Mouse (Mus musculus) retina, adult 2 months (tissue): ENCODE data around the gene Trim42.
A peak's percentile ranks its signal among the peaks of the same experiment; 100 is the strongest.

ENCODE experiments used
- DNase-seq: peaks from one replicate; pipeline ENCODE4 v3.0.0-alpha.2; 2012; ENCODE audit warnings: low read depth, low spot score

The Trim42 gene

GRCm38 (mm10) chr9:97369591-97369990 is at the start of gene Trim42:
Trim42 (minus strand) TSS chr9:97369958.
- DNase-seq: no peak

GRCm38 (mm10) chr9:97414876-97415668 is 45.3 kb upstream of the Trim42 start:
- DNase-seq: no peak

DNA sequence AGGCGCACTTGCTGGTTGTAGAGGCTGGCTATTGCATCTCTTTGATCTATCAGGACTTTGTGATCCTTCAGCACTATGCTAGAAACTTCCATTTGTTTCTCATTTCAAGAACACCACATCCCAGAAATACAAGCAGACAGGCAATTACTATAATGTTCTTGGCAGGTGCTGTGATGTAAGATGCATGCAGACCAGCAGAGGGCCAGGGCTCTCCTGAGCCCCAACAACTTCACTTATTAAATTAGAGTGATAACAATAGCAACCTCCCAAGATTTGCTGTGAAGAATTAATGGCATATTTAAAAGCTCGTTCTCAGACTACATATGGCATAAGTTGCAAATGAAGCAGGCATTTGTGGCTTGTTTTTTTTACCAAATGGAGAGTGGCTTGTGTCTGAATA is 38.4 kb upstream of the Trim42 start:
- no peak for DNase-seq

DNA sequence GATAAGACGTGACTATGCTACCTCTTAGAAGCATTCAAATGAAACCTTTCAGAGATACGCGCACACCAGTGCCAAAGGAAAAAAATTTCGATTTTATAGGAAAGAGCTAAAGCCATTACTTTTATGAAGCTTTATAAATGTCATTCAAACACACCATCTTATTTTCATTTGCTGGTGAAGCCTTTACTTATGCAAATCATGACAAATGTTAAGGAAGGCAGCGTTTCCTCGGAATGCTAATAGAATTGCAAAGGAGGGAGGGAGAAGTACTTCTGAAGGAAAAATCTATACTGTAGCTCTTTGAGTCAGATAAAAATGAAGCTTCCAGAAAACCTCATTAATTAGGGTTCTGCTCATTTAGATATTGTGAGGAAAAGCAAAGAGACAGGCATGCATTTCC is 13.3 kb downstream of the Trim42 start:
- DNase-seq: no peak

DNA sequence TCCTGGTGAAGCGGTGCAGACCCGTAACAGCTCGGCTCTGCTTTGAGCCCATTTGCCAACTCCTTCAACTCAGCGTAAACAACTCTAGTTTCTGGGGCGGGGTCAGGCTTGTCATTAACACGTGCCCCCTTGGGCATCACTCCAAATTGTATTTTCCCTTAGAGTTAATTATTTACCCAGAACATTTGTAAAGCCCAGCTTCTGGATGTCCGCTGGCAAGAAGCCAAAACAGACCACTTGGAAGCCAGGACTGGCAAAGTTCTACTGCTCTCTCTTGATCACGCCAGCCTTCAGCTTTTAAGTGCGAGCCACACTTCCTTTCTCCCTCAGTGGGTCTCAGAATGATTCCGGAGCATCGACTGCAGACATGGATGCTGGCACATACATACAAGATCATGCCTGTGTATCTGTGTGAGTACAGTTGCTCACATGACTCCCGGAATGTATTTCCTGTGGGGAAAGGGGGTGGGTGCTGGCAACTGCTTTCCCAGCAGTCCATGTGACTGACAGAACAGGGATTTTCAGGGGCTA is 24.9 kb downstream of the Trim42 start:
- no peak for DNase-seq

- DNase-seq: no peak
These were observed 28.0 kb downstream of the Trim42 start for GRCm38 (mm10) chr9:97341772-97342171.

GRCm38 (mm10) chr9:97322846-97323245 is 46.9 kb downstream of the Trim42 start:
- peak; percentile 30 for DNase-seq

DNA sequence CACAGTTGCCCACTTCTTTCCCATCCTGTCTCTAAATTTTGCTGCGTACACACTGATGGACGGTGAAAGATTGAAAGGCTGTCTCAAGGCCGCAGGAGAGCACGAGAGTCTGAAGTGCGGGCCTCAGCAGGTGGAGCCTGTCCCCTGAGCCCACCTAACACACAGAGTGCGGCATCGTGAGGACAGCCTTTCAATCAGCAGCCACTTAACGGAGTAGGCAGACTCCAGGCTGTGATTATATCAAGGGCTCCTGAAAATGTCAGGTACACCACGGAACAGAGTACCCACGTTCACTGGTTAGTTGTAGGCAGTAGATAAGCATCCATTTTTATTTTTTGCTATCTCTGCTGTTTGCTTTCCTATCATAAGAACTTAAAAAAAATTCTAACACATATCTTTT is 47.6 kb downstream of the Trim42 start:
- no peak for DNase-seq

- DNase-seq: no peak
These were observed 54.2 kb downstream of the Trim42 start for GRCm38 (mm10) chr9:97315421-97316055.

DNA sequence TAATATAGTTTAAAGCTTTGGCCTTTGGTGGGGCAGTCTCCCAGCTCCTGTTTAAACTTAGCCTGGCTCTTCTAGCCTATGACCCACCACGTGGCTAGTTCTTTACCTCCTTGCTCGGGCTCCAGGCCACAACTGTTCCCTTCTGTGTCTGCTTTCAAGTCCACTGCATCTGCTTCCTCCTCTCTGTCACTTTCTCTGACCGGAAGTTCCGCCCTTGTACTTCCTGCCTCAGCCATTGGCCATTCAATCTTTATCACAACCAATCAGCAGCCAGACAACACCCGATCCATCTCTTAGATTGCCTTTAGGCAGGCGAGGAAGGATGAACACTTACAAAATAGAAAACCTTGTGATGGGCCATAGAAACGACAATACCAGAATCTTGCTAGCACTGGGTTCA is 58.1 kb downstream of the Trim42 start:
- DNase-seq: no peak

DNA sequence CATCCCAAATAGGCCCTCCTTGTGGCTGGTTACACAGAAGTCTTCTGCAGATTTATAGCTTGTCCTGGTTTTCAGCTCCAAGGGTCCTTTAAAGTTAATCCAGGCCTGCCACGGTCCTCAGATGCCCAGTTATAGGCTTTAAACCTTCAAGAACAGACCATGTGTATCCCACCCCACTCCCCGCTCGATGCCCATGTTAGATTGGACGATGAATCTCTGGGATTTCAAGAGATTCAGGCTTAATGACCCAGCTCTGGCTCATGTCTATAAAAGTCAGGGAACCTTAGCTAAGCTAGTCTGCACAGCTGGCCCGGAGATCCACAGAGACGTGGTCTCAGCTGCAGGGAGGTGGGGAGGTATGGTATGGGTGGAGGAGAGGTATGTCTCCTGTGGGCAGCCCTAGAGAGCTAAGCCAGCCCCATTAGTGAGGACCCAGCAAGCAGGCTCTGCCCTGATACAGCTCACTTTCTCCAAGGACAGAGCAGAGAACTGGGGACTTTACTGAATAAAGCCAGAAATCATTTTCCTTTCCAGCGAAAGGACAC is 60.2 kb downstream of the Trim42 start:
- no peak for DNase-seq

DNA sequence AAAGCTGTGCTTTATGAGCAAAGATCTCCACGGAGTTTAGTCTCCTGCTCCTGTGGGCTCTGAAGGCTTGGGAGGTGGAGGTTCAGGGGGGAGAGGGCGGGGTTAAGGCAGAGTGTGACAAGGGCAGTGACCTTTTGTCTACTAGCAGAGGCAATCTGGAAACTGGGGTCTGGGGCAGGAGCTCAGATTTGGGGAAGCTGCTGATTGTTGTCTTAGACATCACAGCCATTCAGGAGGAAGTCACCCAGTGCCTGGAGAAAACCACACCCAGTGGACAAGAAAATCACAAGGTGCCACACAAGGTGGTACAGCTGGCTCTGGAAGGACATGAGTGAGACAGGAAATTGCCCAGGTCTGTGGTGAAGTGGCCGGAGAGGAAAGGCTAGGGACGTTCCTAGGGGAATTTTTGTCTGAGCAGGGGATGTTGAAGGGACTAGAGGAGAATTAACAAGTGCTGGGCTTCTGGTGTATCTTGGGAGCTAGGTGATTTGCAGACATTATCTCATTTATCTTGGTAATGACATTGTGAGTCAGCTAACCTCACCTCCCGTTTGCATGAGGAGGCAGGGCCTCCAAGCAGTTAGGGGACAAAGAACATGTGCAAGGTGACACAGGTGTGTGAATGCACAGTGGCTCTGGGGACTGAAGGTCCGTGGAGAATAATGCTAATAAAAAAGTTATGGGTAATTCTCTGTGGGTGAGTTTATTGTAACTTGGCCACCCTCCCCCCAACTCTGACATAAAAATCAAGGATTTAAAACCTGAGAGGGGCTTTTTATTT is 61.9 kb downstream of the Trim42 start:
- DNase-seq: no peak
